Mouse (Mus musculus): ENCODE results near the gene Acss1.

- TF ChIP-seq CTCF (IDR thresholded peaks at IDR 0.05; ENCODE audit: low read depth) (no peak), EP300 (IDR thresholded peaks at IDR 0.05; ENCODE audit: low read depth) (no peak)
Observed at GRCm38 (mm10) chr2:150629255-150629654, 39.0 kb downstream of the Acss1 start.
